Mouse (Mus musculus) ovary, postnatal 10 days (tissue): Measurements from ENCODE around the gene Mmp27.

ENCODE experiments used
- DNase-seq: peaks from one replicate; pipeline ENCODE4 v3.0.0; 2022; ENCODE audit warnings: low spot score

The Mmp27 gene

DNA sequence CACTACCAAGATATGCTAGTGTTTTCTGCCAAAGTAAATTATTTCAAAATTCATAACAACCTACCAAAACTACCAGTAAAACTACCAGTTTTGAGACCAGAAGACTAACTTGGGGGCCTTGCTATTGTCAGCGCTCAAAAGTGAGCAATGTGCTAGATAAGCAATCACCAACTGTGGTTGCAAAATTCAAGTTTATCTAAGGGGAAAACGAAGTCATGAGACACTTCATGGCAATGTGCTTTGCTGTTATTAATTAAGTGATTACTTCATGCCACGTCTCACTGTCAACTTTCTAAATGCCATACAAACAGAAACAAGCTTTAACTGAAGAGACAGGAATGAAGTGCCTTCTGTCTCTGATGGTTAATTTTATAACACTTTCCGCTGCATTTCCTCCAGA lies at the start of gene Mmp27:
Gene Mmp27, plus strand, starts transcription at position 235 of the 400 bp plus-strand sequence.
- no peak for DNase-seq

- no peak for DNase-seq
Observed at GRCm38 (mm10) chr9:7526255-7526940, 44.8 kb upstream of the Mmp27 start.

DNA sequence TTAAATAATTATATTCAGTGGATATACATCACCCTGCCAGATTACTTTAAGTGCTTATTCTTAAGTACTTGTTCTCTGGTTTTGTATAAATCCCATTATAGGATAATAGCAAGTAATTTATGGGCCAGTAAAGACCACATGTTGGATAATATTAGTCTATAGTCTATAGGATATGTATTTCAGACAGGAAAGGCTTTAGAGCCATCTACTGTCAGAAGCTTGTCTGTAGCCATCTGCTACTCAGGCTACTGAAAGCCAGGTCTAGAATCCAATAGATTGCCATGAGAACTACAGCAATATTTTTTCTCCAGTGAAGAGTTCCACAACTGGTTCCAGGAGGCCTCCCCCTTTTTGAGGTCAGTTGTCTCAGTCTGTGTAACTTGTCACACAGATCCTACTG lies 28.4 kb upstream of the Mmp27 start:
- no peak for DNase-seq

DNA sequence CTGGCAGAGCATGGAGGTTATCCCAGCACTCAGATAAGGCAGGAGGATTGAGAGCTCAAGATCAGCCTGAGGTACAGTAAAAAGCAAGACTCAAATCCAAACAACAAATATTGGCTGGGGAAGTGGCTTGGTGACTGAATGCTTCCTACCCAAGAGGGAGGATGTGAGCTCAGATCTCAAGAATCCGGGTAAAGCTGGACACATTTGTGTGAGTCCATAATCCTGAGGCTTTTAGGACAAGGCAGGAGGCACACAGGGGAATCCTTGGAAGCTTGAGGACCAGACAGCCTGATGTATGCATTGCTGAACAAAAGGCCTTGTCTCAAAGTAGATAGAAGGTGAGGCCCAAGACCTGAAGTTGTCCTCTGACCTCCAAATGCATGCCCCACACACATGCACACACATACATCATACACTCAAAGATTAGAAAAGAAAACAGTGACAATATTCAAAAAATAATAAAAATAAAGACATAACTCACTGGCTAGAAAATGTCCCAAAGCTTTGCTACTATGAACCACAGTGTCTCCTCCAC lies 26.2 kb upstream of the Mmp27 start:
- no peak for DNase-seq

DNA sequence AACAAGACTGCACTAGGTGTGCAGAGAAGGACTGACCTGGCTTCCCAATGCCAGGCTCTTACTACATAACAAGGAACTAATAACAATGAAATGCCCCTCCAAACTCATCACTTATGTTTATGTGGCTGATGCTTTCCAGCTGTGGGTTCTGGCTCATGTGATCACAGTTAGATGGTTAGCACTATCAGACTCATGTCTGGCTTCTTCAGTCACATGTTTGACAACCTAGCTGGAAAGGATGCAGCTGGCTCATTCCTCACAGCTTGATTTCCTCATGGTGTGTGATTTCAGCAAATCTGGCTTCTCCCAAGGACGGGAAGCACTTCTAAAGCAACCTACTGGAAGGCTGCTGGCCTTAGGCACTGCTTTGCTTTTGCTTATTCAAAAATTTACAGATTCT lies 25.7 kb upstream of the Mmp27 start:
- no peak for DNase-seq

DNA sequence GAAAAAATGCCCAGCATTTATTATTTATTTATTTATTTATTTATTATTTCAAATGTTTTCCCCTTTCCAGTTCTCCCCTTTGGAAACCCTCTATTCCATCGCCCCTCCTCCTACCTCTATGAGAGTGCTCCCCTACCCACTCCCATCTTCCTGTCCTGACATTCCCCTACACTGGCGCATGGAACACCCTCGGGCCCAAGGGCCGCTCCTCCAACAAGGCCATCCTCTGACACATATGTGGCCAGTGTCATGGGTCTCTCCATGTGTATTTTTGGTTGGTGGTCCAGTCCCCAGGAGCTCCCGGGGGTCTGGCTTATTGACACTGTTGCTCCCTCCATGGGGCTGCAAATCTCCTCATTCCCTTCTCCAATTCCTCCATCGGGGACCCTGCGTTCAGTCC lies 25.3 kb upstream of the Mmp27 start:
- DNase-seq, result no peak

GRCm38 (mm10) chr9:7551943-7552342 lies 19.3 kb upstream of the Mmp27 start:
- no peak for DNase-seq

- no peak for DNase-seq
Observed at GRCm38 (mm10) chr9:7553536-7553935, 17.7 kb upstream of the Mmp27 start.

DNA sequence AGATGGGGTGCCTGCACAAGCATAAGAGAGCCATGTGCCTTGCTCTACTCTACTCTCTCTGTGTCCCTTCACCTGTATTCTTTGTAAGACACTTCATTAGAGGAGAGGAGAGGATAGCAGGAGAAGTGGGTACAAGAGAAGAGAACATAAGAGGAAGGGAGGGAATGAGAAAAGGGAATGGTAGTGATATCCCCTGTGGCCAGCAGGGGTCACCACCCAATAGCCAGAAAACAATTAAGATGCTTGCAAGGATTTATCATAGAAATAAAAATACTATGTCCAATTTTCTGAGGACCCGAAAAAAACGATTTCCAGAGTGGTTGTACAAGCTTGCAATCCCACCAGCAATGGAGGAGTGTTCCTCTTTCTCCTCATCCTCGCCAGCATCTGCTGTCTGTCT lies 16.8 kb upstream of the Mmp27 start:
- no peak for DNase-seq

DNA sequence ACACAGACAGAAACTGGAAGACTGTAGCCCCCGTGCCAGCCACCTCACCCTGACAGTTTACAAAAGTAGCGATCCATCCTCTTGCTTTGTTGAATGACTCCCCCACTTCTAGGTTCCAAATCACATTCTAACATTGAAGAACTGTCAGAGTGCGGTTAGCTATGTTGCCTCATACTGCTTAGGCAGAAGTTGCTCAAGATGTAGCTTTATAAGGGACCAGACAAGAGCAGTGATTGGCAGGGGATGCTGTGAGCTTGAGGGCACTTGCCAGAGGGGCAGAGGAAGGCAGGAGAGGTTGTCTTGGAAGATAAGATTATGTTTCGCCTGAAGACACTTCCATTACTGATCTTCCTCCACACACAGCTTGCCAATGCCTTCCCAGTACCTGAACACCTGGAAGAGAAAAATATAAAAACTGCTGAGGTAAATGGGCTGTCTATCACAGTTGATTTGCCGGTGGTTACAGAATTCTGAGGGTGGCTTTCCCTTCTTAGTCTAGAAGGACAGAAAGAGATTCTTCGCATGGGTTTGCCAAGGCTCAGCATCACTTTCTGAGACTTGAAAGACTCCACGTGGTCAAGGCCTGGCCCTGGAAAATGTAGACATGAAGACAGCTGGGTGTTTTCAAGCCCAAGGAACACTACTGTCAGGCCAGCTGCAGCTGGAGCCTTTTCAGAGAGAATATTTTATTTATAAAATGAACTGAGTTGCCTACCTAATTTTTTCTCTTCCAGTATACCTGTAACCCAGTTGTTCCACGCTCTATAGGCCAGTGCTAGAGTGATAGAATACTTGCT lies 12.8 kb upstream of the Mmp27 start, which contains the start of gene Mmp8:
Gene Mmp8, plus strand, starts transcription at position 236 of the 797 bp plus-strand sequence.
- no peak for DNase-seq

- DNase-seq, result no peak
Observed at GRCm38 (mm10) chr9:7560026-7560425, 11.2 kb upstream of the Mmp27 start.

DNA sequence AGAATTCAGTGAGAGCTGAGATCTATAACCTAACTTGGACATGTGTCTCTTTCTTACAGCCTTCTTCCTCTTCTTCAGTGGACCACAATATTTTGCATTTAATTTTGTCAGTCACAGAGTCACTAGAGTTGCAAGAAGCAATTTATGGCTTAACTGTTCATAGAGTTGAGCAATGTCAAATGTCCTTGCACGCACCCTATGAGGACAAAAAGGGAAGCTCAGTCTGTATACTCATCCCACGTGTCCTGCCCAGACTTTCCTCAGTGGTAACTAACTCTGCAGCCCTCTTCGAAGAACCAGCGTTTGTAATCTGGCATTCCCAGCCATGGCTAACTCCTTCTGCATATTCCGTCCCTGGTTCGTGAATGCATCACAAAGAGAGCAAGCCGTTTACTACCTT lies 3.8 kb upstream of the Mmp27 start:
- no peak for DNase-seq

DNA sequence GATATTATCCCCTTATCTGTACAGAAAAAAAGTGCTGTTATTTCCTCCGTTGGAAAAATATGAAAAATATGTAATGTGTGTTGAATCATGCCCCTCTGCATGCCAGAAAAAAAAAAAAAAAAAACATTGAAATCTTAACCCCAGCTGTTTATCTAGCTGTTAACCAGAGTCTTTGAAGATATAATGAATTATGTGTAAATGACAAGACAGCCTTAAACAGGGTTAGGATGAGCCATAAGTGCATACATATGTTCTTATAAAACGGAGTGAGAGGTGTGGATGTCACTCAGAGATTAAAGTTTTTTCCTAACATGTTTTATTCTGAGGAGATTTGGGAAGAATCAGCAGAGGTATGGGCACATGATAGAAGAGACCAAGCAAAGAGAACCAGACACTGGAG lies 3.3 kb upstream of the Mmp27 start:
- no peak for DNase-seq

DNA sequence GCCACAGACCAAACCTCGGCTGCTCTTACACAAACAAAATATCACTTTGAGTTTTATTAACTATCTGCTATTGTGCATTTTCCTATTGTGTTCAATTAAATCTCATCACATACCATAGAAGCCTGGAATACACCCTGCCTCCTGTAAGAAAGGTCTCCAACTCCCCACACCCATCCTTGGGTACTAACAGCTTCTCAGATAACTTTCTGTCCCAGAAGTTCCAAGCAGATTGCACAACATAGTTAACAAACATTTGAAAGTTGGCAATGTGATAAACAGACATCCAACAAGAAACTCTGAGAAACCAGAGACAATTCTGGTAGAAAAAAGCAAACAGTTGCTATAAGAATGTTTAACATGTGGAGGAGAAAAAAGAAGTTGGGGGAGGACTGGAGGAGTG lies 711 bp upstream of the Mmp27 start:
- no peak for DNase-seq

DNA sequence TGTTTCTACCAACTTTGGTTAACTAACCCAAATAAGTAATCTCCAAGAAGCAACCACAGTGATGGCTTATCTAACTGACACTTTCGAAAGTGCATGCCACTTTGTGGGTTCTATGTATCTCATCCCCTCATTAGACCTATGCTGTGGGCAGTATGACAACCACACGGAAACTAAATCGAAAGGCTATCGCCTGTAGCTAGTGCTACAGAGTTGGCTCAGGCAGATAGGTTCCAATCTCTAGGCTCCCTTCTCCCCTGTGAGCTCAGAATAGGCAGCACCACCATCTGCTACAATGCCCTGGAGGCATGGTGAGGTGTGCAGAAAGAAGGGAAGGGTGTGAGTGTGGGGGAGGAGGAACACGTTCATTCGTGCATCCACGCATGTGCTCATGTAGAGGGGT lies 992 bp downstream of the Mmp27 start:
- DNase-seq, result no peak

GRCm38 (mm10) chr9:7572663-7573308 lies 1.6 kb downstream of the Mmp27 start:
- no peak for DNase-seq

DNA sequence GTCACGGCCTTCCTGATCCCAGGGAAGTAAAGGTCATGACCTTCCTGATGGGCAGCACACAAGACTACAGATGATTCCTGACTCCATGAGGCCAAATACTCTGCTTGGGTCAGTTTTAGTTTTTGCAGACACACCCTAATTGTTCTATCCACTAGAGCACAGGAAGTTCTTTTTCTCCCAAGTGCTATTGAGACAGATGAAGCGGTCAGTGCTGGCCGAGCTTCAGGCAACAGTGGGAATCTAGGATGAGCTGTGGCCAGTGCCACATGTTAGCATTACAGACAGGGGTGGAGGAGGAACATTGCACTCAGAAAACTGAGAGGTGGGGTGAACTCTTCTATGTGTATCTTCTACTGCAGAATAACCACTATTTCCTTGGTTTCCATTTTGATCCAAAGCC lies 4.3 kb downstream of the Mmp27 start:
- no peak for DNase-seq

GRCm38 (mm10) chr9:7577371-7577770 lies 6.2 kb downstream of the Mmp27 start:
- DNase-seq, result no peak

DNA sequence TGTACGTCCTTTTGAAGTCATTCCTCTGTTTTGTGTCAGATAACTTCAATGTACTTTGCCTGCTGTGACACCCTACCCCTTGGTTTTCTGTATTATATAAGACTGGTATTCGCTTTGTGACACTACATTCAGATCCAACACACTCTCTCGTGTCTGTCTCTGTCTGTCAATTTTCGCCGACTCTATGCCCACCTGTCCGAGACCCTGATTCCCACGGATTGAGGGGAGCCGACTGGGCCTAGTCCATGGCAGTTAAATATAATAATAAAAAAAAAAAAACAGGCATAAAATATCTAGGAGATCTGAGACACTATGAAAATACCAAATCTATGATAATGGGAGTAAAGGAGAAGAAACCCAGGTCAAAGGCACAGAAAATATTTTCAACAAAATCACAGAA lies 18.9 kb downstream of the Mmp27 start:
- DNase-seq, result no peak

GRCm38 (mm10) chr9:7593272-7593812 lies 22.1 kb downstream of the Mmp27 start:
- no peak for DNase-seq

GRCm38 (mm10) chr9:7594816-7595540 lies 23.8 kb downstream of the Mmp27 start:
- DNase-seq, result peak; percentile 41
